Mouse (Mus musculus) layer of hippocampus, adult 2 months (tissue): Measurements from ENCODE around the gene Cyb561a3. TPM values are rescaled to one million over a fixed set of nuclear protein-coding genes. Genes with fewer than 3 reads are reported as not detected.
"Not testable (repeated sequence)": the region's sequence is repeated elsewhere in the genome, so short reads cannot be mapped to it uniquely, and the experiment has no call there.

Experiments
- DNase-seq, 2 experiments: peaks; one replicate each; pipeline ENCODE4 v3.0.0; 2022; ENCODE audit warnings: low spot score in 2 of 2
- H3K27ac ChIP-seq: fragments of 200-600 bp; 2 replicates; pipeline ENCODE4 v1.8.1; 2022
- H3K4me3 ChIP-seq: fragments of 200-600 bp; 2 replicates; pipeline ENCODE4 v1.8.1; 2022; ENCODE audit warnings: mild to moderate bottlenecking
- CTCF ChIP-seq: fragments of 200-600 bp; conservative IDR thresholded peaks from 2 replicates; pipeline ENCODE4 v1.8.1; 2022; ENCODE audit warnings: antibody characterized with exemption, mild to moderate bottlenecking, moderate library complexity
- long read RNA-seq, 2 experiments: library from polyadenylated mRNA; stranded (forward); transcript quantifications; one replicate each; pipeline ENCODE4 v2.0.0; 2021; ENCODE audit warnings: borderline mapping rate in 2 of 2
- total RNA-seq, 2 experiments: library from RNA; stranded (reverse); gene quantifications; 2 replicates each; pipeline ENCODE4 v1.2.3; 2021

Cyb561a3 gene
- 10 to 100 TPM in 1 of 2 experiments, 1 to 10 TPM in 1; 9.1 to 11.1 TPM for total RNA-seq
- long read RNA-seq, experiment 1, transcript Cyb561a3-201 (7 exons, 1,474 nt), result major isoform, 6 of 20 reads
- long read RNA-seq, experiment 1, partial matches to known transcripts, result 4 of 20 reads
- long read RNA-seq, experiment 1, other reads (novel, unspliced or antisense), result 6 of 20 reads
- long read RNA-seq, experiment 2, partial matches to known transcripts, result 2 of 21 reads
- long read RNA-seq, experiment 2, other reads (novel, unspliced or antisense), result 11 of 21 reads

- TF ChIP-seq CTCF, result peak; percentile 79
- DNase-seq, result peak; percentile 92 to 94
- Histone ChIP-seq H3K27ac (peak within 1 kb of the TSS; percentile 99), H3K4me3 (peak within 1 kb of the TSS; percentile 71)
Observed at GRCm38 (mm10) chr19:10576690-10577561, at the start of gene Cyb561a3, which contains the start of gene Tmem138. Gene Cyb561a3, plus strand, starts transcription at chr19:10577172. Gene Tmem138, minus strand, starts transcription at chr19:10577362.

DNA sequence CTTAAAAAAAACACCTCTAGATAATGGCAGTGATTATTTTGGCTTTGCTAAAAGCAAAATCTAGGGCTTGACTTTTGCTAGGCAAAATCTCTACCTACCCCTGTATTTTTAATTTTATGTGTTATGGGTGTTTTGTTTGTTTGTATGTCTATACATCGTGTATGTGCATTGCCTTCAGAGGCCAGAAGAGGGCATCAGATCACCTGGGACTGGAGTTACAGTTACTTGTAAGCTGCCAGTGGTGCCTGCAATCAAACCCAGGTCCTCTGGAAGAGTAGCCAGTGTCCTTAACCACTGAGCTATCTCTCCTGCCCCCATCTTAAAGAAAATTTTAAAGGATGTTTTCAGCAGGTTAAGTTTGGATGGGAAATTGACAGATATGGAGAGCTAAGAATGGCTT, 46.9 kb upstream of the Cyb561a3 start:
- H3K27ac ChIP-seq, result no peak overlapping the region
- TF ChIP-seq CTCF, result peak; percentile 56
- DNase-seq, result no peak
- H3K4me3 ChIP-seq, result no peak overlapping the region

DNA sequence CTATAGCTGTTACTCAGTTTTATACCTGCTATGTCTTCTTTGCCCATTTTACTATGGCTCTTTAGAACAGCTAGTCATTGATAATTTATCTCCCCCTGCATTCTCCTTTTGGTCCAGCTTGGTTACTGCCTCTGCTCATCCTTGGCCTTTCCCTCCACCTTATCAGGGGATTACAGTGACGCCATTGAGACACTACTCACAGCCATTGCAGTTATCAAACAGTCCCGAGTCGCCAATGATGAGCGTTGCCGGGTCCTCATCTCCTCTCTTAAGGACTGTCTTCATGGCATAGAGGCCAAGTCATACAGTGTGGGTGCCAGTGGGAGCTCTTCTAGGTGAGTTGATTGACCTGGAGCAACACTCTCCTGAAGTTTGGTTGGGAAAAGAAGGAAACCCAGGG, 37.5 kb upstream of the Cyb561a3 start:
- Histone ChIP-seq H3K4me3 (no peak overlapping the region), H3K27ac (no peak overlapping the region)
- no peak for DNase-seq
- TF ChIP-seq CTCF, result no peak

DNA sequence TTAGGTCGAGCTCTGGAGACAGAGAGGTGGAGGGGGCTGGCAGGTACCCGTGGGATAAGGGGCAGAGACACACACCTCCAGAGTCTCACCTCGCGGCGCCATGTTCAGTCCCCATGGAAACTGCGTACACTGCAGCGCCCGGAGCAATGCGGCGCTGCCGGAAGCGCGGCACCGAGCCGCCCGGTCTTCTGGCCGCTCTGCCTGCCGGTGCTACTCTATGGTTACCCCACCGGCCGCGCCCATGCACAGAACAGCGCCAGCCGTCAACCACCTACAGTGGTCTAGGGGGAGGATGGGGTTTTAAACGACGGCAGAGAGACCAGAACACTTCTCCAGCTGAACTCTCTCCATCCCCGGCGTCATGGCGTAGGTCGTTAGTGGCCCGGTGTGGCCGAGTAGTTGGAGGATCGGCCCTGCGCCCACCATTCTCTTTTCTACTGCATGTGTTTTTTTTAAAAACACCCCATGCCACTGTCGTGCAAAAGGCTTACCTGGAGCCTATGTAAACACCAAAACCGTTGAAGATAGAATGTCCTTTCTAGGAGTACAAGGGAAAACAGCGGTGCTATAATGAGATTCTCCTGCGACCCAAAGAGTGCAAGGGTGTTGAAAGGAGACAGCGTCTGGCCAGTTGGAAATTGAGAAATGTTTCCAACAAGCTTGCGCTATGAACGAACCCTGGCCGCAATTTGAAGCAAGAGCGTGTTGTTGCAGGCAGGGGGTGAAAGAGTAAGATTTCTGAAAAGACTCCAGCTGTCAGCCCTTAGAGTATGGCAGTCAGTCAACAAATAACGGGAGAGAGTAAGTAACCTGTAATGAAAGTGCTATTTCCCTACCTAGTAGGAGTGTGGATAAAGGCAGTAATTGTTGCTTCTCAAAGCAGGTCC, 21.1 kb upstream of the Cyb561a3 start, which contains the start of gene Tmem216:
Gene Tmem216, minus strand, starts transcription at position 615 of the 887 bp plus-strand sequence.
- H3K27ac ChIP-seq, result peak within 1 kb of the TSS; percentile 91
- peak within 1 kb of the TSS; percentile 79 for H3K4me3 ChIP-seq
- TF ChIP-seq CTCF, result peak; percentile 23; the same call in 1 of the 2 replicates
- DNase-seq, result peak; percentile 79 to 87

DNA sequence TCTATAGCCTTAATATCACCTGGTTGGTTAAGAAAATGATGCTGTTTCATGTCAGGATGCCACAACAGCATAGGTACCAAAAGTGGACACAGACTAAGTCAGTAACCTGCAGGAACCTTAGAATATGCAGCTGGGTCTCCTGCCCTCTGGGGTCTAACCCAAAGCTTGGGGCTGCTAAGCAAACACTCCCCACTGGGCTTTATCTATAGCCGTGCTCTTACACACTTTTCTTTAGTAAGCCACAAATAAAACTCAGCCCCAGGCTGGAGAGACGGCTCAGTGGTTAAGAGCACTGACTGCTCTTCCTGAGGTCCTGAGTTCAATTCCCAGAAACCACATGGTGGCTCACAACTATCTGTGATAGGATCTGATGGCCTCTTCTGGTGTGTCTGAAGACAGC, 20.0 kb upstream of the Cyb561a3 start:
- no peak for TF ChIP-seq CTCF
- Histone ChIP-seq H3K4me3 (no peak overlapping the region), H3K27ac (peak overlapping the region; percentile 91; the same call in 1 of the 2 replicates)
- DNase-seq, result no peak

DNA sequence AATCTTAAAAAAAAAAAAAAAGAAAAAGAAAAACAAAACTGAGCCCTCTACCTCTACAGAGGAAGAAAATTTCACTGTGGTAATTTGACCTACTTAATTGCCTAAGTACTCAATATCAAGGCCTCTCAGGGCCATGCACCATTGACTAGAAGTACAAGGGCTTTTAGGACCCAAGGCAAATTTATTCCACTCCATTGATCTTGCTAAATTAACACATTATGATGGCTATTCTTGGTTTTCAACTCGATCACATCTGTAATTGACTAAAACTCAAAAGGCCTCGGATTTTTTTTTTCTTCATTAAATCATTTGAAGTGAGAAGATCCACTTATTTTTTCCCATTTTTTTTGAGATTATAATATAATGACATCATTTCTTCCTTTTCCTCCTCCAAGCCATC, 19.5 kb upstream of the Cyb561a3 start:
- Histone ChIP-seq H3K4me3 (no peak overlapping the region), H3K27ac (no peak overlapping the region)
- DNase-seq, result no peak
- no peak for TF ChIP-seq CTCF

DNA sequence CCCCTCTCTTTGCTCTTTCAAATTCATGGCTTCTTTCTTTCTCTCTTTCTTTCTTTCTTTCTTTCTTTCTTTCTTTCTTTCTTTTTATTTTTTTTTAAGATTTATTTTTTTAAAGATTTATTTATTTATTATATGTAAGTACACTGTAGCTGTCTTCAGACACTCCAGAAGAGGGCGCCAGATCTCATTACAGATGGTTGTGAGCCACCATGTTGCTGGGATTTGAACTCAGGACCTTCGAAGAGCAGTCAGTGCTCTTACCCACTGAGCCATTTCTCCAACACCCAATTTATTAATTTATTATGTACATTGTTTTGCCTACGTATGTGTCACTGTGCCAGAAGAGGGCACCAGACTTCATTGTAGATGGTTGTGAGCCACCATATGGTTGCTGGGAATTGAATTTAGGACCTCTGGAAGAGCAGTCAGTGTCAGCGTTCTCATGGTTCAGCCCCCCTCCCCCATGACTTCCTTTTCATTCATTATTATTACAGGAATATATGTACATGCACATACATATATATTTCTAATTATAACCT, 19.1 kb upstream of the Cyb561a3 start:
- DNase-seq, H3K27ac ChIP-seq, H3K4me3 ChIP-seq: not testable (repeated sequence)
- TF ChIP-seq CTCF, result peak; percentile 68

GRCm38 (mm10) chr19:10560108-10560507, 16.9 kb upstream of the Cyb561a3 start:
- Histone ChIP-seq H3K27ac (no peak overlapping the region), H3K4me3 (no peak overlapping the region)
- peak; percentile 65 for TF ChIP-seq CTCF
- DNase-seq, result no peak

- no peak overlapping the region for H3K4me3 ChIP-seq
- no peak for TF ChIP-seq CTCF
- DNase-seq, result no peak
- H3K27ac ChIP-seq, result no peak overlapping the region
Observed at GRCm38 (mm10) chr19:10561558-10562314, 15.2 kb upstream of the Cyb561a3 start.

- Histone ChIP-seq H3K4me3 (no peak overlapping the region), H3K27ac (no peak overlapping the region)
- no peak for DNase-seq
- no peak for TF ChIP-seq CTCF
Observed at GRCm38 (mm10) chr19:10562351-10562750, 14.6 kb upstream of the Cyb561a3 start.

DNA sequence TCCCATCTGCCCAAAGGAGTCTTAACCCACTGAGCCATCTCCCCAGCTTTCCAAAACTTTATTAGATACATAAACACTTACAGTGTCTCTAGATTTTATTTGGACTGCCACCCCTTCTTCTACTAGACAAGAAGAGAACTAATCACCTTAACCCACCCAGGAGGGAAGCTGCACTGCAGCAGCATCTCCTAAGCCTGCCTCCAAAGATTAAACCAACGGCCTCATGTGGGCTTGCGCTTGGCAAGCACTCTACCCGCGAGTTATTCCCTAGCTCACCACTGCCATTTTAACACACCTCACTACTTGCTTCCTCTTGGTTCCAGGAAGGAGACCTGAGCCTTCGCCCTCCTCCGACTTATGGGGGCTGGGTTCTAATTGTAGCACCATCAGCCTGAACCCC, 12.7 kb upstream of the Cyb561a3 start:
- no peak for DNase-seq
- no peak for TF ChIP-seq CTCF
- Histone ChIP-seq H3K4me3 (no peak overlapping the region), H3K27ac (no peak overlapping the region)

DNA sequence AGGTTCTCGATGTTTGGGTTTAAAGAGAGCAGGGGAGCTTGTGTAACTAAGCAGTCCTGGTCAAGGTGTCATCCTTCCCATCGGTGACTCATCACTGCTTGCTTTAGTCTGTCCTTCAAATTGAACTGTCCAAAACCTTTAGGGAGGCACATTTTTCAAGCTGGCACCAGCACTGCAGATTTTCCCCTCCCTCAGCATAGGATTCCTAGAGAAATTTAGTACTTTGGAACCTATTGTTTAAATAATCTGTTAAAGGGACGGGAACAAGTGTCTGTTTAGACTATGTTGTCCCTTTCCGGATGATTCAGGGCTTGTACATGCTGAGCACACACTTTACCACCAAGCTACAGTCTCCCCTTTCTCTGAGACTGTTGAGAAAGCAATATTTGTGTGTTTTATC, 11.8 kb upstream of the Cyb561a3 start:
- Histone ChIP-seq H3K27ac (no peak overlapping the region), H3K4me3 (no peak overlapping the region)
- no peak for DNase-seq
- no peak for TF ChIP-seq CTCF
